Mouse (Mus musculus): ENCODE measurements around the gene Gsdma. TPM values are rescaled to one million over a fixed set of nuclear protein-coding genes. Genes with fewer than 3 reads are reported as not detected.

The Gsdma gene
- polyA plus RNA-seq (2017; shearing (Covaris generic)), result 1 to 10 TPM in 1 of 2 experiments, under 1 TPM in 1; 0.06 to 1.4 TPM

GRCm38 (mm10) chr11:98664091-98664490 is at the start of gene Gsdma:
TSS of gene Gsdma (plus strand) at chr11:98664351.

GRCm38 (mm10) chr11:98625611-98626410 is 38.3 kb upstream of the Gsdma start, which contains the start of the genes Gm12355 and Gsdma3:
TSS of gene Gm12355 (minus strand) at chr11:98625661.
TSS of gene Gsdma3 (plus strand) at chr11:98626360.

GRCm38 (mm10) chr11:98646459-98646858 is 17.7 kb upstream of the Gsdma start, which contains the start of gene Gsdma2:
TSS of gene Gsdma2 (plus strand) at chr11:98646759.

DNA sequence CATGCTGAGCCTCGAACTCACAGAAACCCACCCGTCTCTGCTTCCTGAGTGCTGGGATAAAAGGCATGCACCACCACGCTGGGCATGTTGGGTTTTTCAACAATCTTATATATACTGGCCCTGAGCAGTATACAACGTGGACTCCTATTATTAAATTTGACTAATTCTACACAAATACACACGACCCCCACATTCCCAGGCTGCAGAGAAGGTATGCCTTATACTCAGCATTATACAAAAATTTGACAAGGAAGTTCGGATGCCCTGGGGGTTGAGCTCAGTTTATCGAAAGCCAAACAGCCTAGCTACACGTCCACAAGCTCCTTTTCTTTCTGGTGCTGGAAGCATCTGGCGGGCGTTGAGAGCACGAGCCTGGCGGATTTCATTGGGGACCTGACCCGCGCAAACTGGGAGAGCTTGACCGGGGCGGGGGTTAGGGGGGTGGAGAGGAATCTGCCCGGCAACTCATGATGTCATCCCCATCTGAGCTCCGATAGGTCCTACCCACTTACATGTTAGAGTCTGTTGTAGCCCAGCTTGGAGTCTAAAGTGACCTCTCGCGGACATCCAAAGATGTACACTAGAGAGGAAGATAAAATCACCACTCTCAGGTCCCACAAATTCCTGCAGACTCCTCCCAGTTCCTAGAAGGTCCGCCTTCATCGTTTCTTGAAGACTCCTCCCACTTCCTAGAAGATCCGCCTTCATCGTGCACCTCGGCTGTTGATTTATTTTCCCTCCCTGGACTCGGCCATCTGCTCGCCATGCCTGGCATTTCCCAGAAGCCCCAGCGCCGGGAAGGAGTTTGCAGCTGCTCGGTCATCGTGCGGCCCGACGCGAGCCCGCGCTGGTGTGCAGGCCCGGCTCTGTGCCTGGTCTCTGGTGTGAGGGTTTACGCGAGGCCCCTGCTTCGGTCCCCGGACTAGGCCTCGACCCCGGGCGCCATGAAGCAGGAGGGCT is 17.9 kb downstream of the Gsdma start, which contains the start of gene Psmd3:
Gene Psmd3, plus strand, starts transcription at position 769 of the 960 bp plus-strand sequence.

DNA sequence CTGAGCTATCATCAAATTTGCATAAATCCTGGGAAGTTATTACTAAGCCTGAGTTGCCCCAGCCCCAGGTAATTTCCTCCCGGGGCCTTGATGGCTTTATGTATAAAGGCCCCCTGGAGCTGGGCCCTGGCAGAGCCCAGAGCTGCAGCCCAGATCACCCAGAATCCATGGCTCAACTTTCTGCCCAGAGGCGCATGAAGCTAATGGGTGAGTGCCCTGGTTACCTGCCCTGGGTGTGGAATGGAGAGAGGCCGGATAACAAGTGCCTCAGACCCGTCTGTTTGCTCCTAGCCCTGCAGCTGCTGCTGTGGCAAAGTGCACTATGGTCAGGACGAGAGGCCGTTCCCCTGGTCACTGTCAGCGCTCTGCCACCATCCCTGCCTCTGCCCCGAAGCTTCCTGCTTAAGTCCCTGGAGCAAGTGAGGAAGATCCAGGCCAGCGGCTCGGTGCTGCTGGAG is 37.1 kb downstream of the Gsdma start, which contains the start of gene Csf3:
Gene Csf3, plus strand, starts transcription at position 51 of the 458 bp plus-strand sequence.

Other genes starting within 250 kb of the Gsdma start
- gene Mien1, start 225.4 kb upstream of the Gsdma start, polyA plus RNA-seq (2017; shearing (Covaris generic)), result 100 to 1,000 TPM; 141 to 157 TPM
- 1 to 10 TPM; 1.5 to 6.5 TPM for gene Grb7, start 218.0 kb upstream of the Gsdma start, polyA plus RNA-seq (2017; shearing (Covaris generic))
- 10 to 100 TPM; 40.9 to 85.7 TPM for gene Ikzf3, start 118.3 kb upstream of the Gsdma start, polyA plus RNA-seq (2017; shearing (Covaris generic))
- gene Zpbp2, start 113.3 kb upstream of the Gsdma start, polyA plus RNA-seq (2017; shearing (Covaris generic)), result 1 to 10 TPM; 3.0 to 3.7 TPM
- gene Ormdl3, start 77.0 kb upstream of the Gsdma start, polyA plus RNA-seq (2017; shearing (Covaris generic)), result 10 to 100 TPM; 62.2 to 78.9 TPM
- under 1 TPM in 1 of 2 experiments, not detected in 1; 0.23 TPM for gene Lrrc3c, start 66.1 kb upstream of the Gsdma start, polyA plus RNA-seq (2017; shearing (Covaris generic))
- gene Gm12355, start 38.7 kb upstream of the Gsdma start, polyA plus RNA-seq (2017; shearing (Covaris generic)), result 1 to 10 TPM; 2.4 to 8.5 TPM
- not detected for gene Gsdma3, start 38.0 kb upstream of the Gsdma start, polyA plus RNA-seq (2017; shearing (Covaris generic))
- 1 to 10 TPM in 1 of 2 experiments, under 1 TPM in 1; 0.11 to 2.6 TPM for gene Gsdma2, start 17.6 kb upstream of the Gsdma start, polyA plus RNA-seq (2017; shearing (Covaris generic))
- gene Psmd3, start 18.2 kb downstream of the Gsdma start, polyA plus RNA-seq (2017; shearing (Covaris generic)), result 100 to 1,000 TPM; 126 to 133 TPM
- gene Csf3, start 36.9 kb downstream of the Gsdma start, polyA plus RNA-seq (2017; shearing (Covaris generic)), result not detected
- 10 to 100 TPM; 47.7 to 56.0 TPM for gene Med24, start 65.1 kb downstream of the Gsdma start, polyA plus RNA-seq (2017; shearing (Covaris generic))
- gene Thra, start 76.3 kb downstream of the Gsdma start, polyA plus RNA-seq (2017; shearing (Covaris generic)), result 1 to 10 TPM; 7.2 to 7.7 TPM
- gene Nr1d1, start 111.0 kb downstream of the Gsdma start, polyA plus RNA-seq (2017; shearing (Covaris generic)), result 10 to 100 TPM in 1 of 2 experiments, 1 to 10 TPM in 1; 8.1 to 10.2 TPM
- 10 to 100 TPM; 24.2 to 25.3 TPM for gene Msl1, start 131.2 kb downstream of the Gsdma start, polyA plus RNA-seq (2017; shearing (Covaris generic))
- gene Casc3, start 140.6 kb downstream of the Gsdma start, polyA plus RNA-seq (2017; shearing (Covaris generic)), result 10 to 100 TPM; 72.0 to 82.4 TPM
- under 1 TPM; 0.60 to 0.95 TPM for gene Rapgefl1, start 172.4 kb downstream of the Gsdma start, polyA plus RNA-seq (2017; shearing (Covaris generic))
- gene Wipf2, start 199.3 kb downstream of the Gsdma start, polyA plus RNA-seq (2017; shearing (Covaris generic)), result 1 to 10 TPM; 3.0 to 3.8 TPM
- gene Cdc6, start 243.4 kb downstream of the Gsdma start, polyA plus RNA-seq (2017; shearing (Covaris generic)), result 1 to 10 TPM; 1.2 to 3.4 TPM